Mouse (Mus musculus): ENCODE measurements around the gene Gm37240. TPM values are rescaled to one million over a fixed set of nuclear protein-coding genes. Genes with fewer than 3 reads are reported as not detected.

Gm37240 gene
- polyA plus RNA-seq, 1 experiment from 2014 or later: 8.9 TPM

GRCm38 (mm10) chr3:84732516-84732915, 1154.8 kb downstream of the Gm37240 start:
- H3K4me1 ChIP-seq: peaks cover 23% of the 10 kb centered on the region
- WGBS: 8% methylated on average over 6 of the region's 6 CpGs
- H3K9ac ChIP-seq: no peak overlapping the region

GRCm38 (mm10) chr3:84732016-84732502, 1155.3 kb downstream of the Gm37240 start:
- Histone ChIP-seq H3K9ac (no peak overlapping the region), H3K36me3 (no peaks in the 10 kb centered on the region), H3K4me1 (peaks cover 23% of the 10 kb centered on the region), H3K4me3 (replicated peaks) (peak overlapping the region; percentile 29), H3K4me2 (peak overlapping the region; percentile 60), H3K27ac (no peak overlapping the region), H3K9me3 (replicated peaks) (no peaks in the 10 kb centered on the region), H3K27me3 (peaks cover 15% of the 10 kb centered on the region; the same call in 1 of the 2 replicates)
- WGBS: 3% methylated on average over 20 of the region's 20 CpGs
- ATAC-seq (replicated peaks; ENCODE audit: low FRiP score): no peak

More at GRCm38 (mm10) chr3:84732516-84732915, 1154.8 kb downstream of the Gm37240 start:
- peak overlapping the region; percentile 29 for H3K4me3 ChIP-seq (replicated peaks)
- ATAC-seq (replicated peaks; ENCODE audit: low FRiP score): no peak
- no peaks in the 10 kb centered on the region for H3K36me3 ChIP-seq
- H3K9me3 ChIP-seq (replicated peaks): no peaks in the 10 kb centered on the region
- H3K27ac ChIP-seq: no peak overlapping the region
- H3K27me3 ChIP-seq: peaks cover 15% of the 10 kb centered on the region; the same call in 1 of the 2 replicates
- peak overlapping the region; percentile 60 for H3K4me2 ChIP-seq

- H3K27ac ChIP-seq: no peak overlapping the region
- ATAC-seq (replicated peaks; ENCODE audit: low FRiP score): no peak
- peak overlapping the region; percentile 29 for H3K4me3 ChIP-seq (replicated peaks)
- peak overlapping the region; percentile 60 for H3K4me2 ChIP-seq
- no peak overlapping the region for H3K9ac ChIP-seq
- no peaks in the 10 kb centered on the region for H3K9me3 ChIP-seq (replicated peaks)
- no peaks in the 10 kb centered on the region for H3K36me3 ChIP-seq
- peaks cover 15% of the 10 kb centered on the region; the same call in 1 of the 2 replicates for H3K27me3 ChIP-seq
- 12% methylated on average over 9 of the region's 9 CpGs for WGBS
- peaks cover 23% of the 10 kb centered on the region for H3K4me1 ChIP-seq
Observed at GRCm38 (mm10) chr3:84731403-84732015, 1155.8 kb downstream of the Gm37240 start.

GRCm38 (mm10) chr3:84731003-84731402, 1156.3 kb downstream of the Gm37240 start:
- peaks cover 23% of the 10 kb centered on the region for H3K4me1 ChIP-seq
- H3K27me3 ChIP-seq: peaks cover 15% of the 10 kb centered on the region; the same call in 1 of the 2 replicates
- H3K9me3 ChIP-seq (replicated peaks): no peaks in the 10 kb centered on the region
- no peaks in the 10 kb centered on the region for H3K36me3 ChIP-seq
- H3K4me2 ChIP-seq: peak overlapping the region; percentile 60
- no peak overlapping the region for H3K4me3 ChIP-seq (replicated peaks)
- ATAC-seq (replicated peaks; ENCODE audit: low FRiP score): no peak
- H3K27ac ChIP-seq: no peak overlapping the region
- WGBS: 27% methylated on average over 5 of the region's 5 CpGs
- no peak overlapping the region for H3K9ac ChIP-seq

GRCm38 (mm10) chr3:84729806-84730205, 1157.5 kb downstream of the Gm37240 start:
- Histone ChIP-seq H3K27me3 (peaks cover 15% of the 10 kb centered on the region; the same call in 1 of the 2 replicates), H3K4me3 (replicated peaks) (no peak overlapping the region), H3K4me1 (peaks cover 20% of the 10 kb centered on the region), H3K4me2 (no peak overlapping the region), H3K9me3 (replicated peaks) (no peaks in the 10 kb centered on the region), H3K9ac (no peak overlapping the region), H3K27ac (no peak overlapping the region), H3K36me3 (no peaks in the 10 kb centered on the region)
- ATAC-seq (replicated peaks; ENCODE audit: low FRiP score): no peak
- 87% methylated on average over 6 of the region's 6 CpGs for WGBS

GRCm38 (mm10) chr3:84723996-84724395, 1163.3 kb downstream of the Gm37240 start:
- H3K36me3 ChIP-seq: no peaks in the 10 kb centered on the region
- H3K4me1 ChIP-seq: no peaks in the 10 kb centered on the region
- H3K27ac ChIP-seq: no peak overlapping the region
- ATAC-seq (replicated peaks; ENCODE audit: low FRiP score): no peak
- no peaks in the 10 kb centered on the region for H3K27me3 ChIP-seq
- no peak overlapping the region for H3K4me3 ChIP-seq (replicated peaks)
- 72% methylated on average over 5 of the region's 5 CpGs for WGBS
- no peak overlapping the region for H3K4me2 ChIP-seq
- H3K9me3 ChIP-seq (replicated peaks): no peaks in the 10 kb centered on the region
- H3K9ac ChIP-seq: no peak overlapping the region

GRCm38 (mm10) chr3:84722680-84723079, 1164.6 kb downstream of the Gm37240 start:
- no peak for ATAC-seq (replicated peaks; ENCODE audit: low FRiP score)
- no peaks in the 10 kb centered on the region for H3K27me3 ChIP-seq
- no peak overlapping the region for H3K27ac ChIP-seq
- 91% methylated on average over 4 of the region's 4 CpGs for WGBS
- no peak overlapping the region for H3K4me2 ChIP-seq
- no peaks in the 10 kb centered on the region for H3K9me3 ChIP-seq (replicated peaks)
- H3K4me1 ChIP-seq: no peaks in the 10 kb centered on the region
- no peak overlapping the region for H3K4me3 ChIP-seq (replicated peaks)
- no peak overlapping the region for H3K9ac ChIP-seq
- no peaks in the 10 kb centered on the region for H3K36me3 ChIP-seq

- no peaks in the 10 kb centered on the region for H3K27me3 ChIP-seq
- no peaks in the 10 kb centered on the region for H3K9me3 ChIP-seq (replicated peaks)
- H3K4me1 ChIP-seq: no peaks in the 10 kb centered on the region
- H3K27ac ChIP-seq: no peak overlapping the region
- WGBS: 92% methylated on average over 15 of the region's 15 CpGs
- no peaks in the 10 kb centered on the region for H3K36me3 ChIP-seq
- H3K4me2 ChIP-seq: no peak overlapping the region
- H3K4me3 ChIP-seq (replicated peaks): no peak overlapping the region
- ATAC-seq (replicated peaks; ENCODE audit: low FRiP score): no peak
- H3K9ac ChIP-seq: no peak overlapping the region
Observed at GRCm38 (mm10) chr3:84715073-84715768, 1172.1 kb downstream of the Gm37240 start.

- no peak overlapping the region for H3K27ac ChIP-seq
- ATAC-seq (replicated peaks; ENCODE audit: low FRiP score): no peak
- no peaks in the 10 kb centered on the region for H3K4me1 ChIP-seq
- no peaks in the 10 kb centered on the region for H3K36me3 ChIP-seq
- WGBS: 51% methylated on average over 2 of the region's 2 CpGs
- no peak overlapping the region for H3K4me3 ChIP-seq (replicated peaks)
- H3K9me3 ChIP-seq (replicated peaks): no peaks in the 10 kb centered on the region
- no peak overlapping the region for H3K9ac ChIP-seq
- H3K4me2 ChIP-seq: no peak overlapping the region
- no peaks in the 10 kb centered on the region for H3K27me3 ChIP-seq
Observed at GRCm38 (mm10) chr3:84712941-84713340, 1174.4 kb downstream of the Gm37240 start.

- H3K4me3 ChIP-seq (replicated peaks): no peak overlapping the region
- ATAC-seq (replicated peaks; ENCODE audit: low FRiP score): no peak
- no peak overlapping the region for H3K27ac ChIP-seq
- no peak overlapping the region for H3K4me2 ChIP-seq
- 84% methylated on average over 4 of the region's 4 CpGs for WGBS
- H3K9ac ChIP-seq: no peak overlapping the region
- H3K9me3 ChIP-seq (replicated peaks): no peaks in the 10 kb centered on the region
- H3K4me1 ChIP-seq: no peaks in the 10 kb centered on the region
- H3K27me3 ChIP-seq: no peaks in the 10 kb centered on the region
- no peaks in the 10 kb centered on the region for H3K36me3 ChIP-seq
Observed at GRCm38 (mm10) chr3:84710723-84711122, 1176.6 kb downstream of the Gm37240 start.

- Histone ChIP-seq H3K4me3 (replicated peaks) (no peak overlapping the region), H3K36me3 (no peaks in the 10 kb centered on the region), H3K9ac (no peak overlapping the region), H3K4me2 (no peak overlapping the region), H3K27ac (no peak overlapping the region), H3K4me1 (no peaks in the 10 kb centered on the region), H3K27me3 (no peaks in the 10 kb centered on the region), H3K9me3 (replicated peaks) (no peaks in the 10 kb centered on the region)
- ATAC-seq (replicated peaks; ENCODE audit: low FRiP score): no peak
- WGBS: 88% methylated on average over 8 of the region's 8 CpGs
Observed at GRCm38 (mm10) chr3:84709967-84710366, 1177.4 kb downstream of the Gm37240 start.

GRCm38 (mm10) chr3:84709100-84709499, 1178.2 kb downstream of the Gm37240 start:
- Histone ChIP-seq H3K36me3 (no peaks in the 10 kb centered on the region), H3K4me1 (no peaks in the 10 kb centered on the region)
- WGBS: 82% methylated on average over 8 of the region's 8 CpGs

More at GRCm38 (mm10) chr3:84709100-84709499, 1178.2 kb downstream of the Gm37240 start:
- Histone ChIP-seq H3K27me3 (no peaks in the 10 kb centered on the region), H3K9me3 (replicated peaks) (no peaks in the 10 kb centered on the region), H3K4me3 (replicated peaks) (no peak overlapping the region), H3K27ac (no peak overlapping the region), H3K4me2 (no peak overlapping the region), H3K9ac (no peak overlapping the region)
- no peak for ATAC-seq (replicated peaks; ENCODE audit: low FRiP score)
